Mouse (Mus musculus): ENCODE measurements around the gene Thrb. TPM values are rescaled to one million over a fixed set of nuclear protein-coding genes. Genes with fewer than 3 reads are reported as not detected.

Gene Thrb
- polyA plus RNA-seq, 1 experiment from 2014 or later, result 1.0 TPM

DNA sequence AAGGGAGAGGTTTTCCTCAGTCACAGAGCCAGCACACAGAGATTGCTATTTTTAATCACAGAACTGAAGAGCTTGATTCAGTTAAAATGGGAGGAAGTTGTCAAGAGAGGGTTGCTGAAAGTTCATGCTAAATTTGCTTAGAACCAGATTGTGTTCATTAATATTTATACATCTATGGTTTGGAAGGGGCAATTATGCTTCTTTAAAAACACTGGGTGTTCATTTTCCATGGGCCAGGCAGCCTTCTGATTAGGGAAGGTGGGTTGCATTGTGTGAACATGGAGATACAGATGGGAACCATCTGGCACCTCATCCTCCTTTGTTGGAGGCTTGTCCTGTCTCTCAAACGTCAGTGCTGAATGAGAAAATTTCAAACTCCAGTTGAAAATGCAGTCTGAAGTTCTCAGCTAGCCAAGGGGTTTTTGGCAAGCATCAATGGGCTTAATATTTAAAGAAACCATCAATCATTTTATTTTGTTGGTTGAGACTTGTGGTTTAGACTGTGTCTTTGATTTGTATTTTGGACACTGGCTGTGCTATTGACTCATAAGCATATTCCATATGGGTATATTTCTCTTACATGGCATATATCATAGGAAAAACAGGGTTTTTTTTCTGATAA, 62.9 kb downstream of the Thrb start:
- Histone ChIP-seq H3K27me3 (ENCODE audit: control insufficient read depth, insufficient read depth, low read length) (no peaks in the 10 kb centered on the region), H3K27ac (replicated peaks; ENCODE audit: low read depth, low read length) (no peak overlapping the region), H3K9me3 (replicated peaks; ENCODE audit: control insufficient read depth, low read length) (no peaks in the 10 kb centered on the region), H3K9ac (replicated peaks; ENCODE audit: low read length) (no peak overlapping the region), H3K4me2 (ENCODE audit: low read depth, low read length) (no peak overlapping the region), H3K36me3 (replicated peaks; ENCODE audit: control insufficient read depth, insufficient read depth, low read depth, low read length) (no peaks in the 10 kb centered on the region), H3K4me3 (ENCODE audit: low read depth, low read length) (no peak overlapping the region), H3K4me1 (ENCODE audit: control insufficient read depth, insufficient read depth, low read length) (no peaks in the 10 kb centered on the region)
- DNase-seq (ENCODE audit: low spot score) (no peak), ATAC-seq (replicated peaks; ENCODE audit: insufficient number of reproducible peaks, low FRiP score, low TSS enrichment, low read depth) (no peak)
- 36% methylated on average over 1 of the region's 1 CpGs for WGBS

DNA sequence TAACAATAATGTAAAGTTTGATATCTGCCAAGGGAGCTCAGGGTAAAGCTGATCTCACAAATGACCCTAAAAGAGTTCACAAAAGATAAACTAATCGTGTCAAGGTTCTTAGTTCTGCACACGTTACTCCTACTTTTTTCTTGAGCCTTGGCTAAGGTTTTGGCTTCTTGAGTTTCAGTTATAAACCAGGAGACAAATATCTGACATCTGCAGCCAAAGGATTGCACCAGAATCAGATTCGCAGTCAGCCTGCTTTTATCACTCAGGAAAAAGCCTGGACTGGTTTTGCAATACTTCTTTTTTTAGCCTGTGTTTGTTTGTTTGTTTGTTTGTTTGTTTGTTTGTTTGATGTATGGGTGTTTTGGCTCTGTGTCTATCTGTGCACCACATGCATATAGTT, 64.5 kb downstream of the Thrb start:
- 76% methylated on average over 3 of the region's 3 CpGs for WGBS
- Histone ChIP-seq H3K27ac (replicated peaks; ENCODE audit: low read depth, low read length) (no peak overlapping the region), H3K4me1 (ENCODE audit: control insufficient read depth, insufficient read depth, low read length) (no peaks in the 10 kb centered on the region), H3K9me3 (replicated peaks; ENCODE audit: control insufficient read depth, low read length) (no peaks in the 10 kb centered on the region), H3K4me2 (ENCODE audit: low read depth, low read length) (no peak overlapping the region), H3K4me3 (ENCODE audit: low read depth, low read length) (no peak overlapping the region), H3K9ac (replicated peaks; ENCODE audit: low read length) (no peak overlapping the region), H3K27me3 (ENCODE audit: control insufficient read depth, insufficient read depth, low read length) (no peaks in the 10 kb centered on the region), H3K36me3 (replicated peaks; ENCODE audit: control insufficient read depth, insufficient read depth, low read depth, low read length) (no peaks in the 10 kb centered on the region)
- DNase-seq (ENCODE audit: low spot score) (no peak), ATAC-seq (replicated peaks; ENCODE audit: insufficient number of reproducible peaks, low FRiP score, low TSS enrichment, low read depth) (no peak)

DNA sequence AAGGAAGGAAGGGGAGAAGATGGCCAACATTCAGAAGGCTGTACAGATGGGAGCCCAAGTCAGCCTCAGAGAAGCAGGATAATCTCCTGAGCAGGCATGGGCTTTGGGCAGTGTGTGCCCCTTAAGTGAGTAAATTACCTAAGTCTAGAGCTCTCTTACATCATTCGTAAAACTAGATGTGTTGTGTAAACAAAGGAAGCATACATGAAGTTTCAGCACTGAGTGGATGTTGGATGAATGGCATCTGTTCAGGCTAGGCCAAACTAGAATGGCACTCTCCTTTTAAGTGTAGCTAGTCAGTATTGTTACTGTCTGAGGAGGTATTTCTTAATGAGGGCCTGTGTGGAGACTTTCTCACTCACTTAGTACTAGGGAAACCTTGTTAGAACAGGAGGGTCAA, 66.8 kb downstream of the Thrb start:
- Histone ChIP-seq H3K4me3 (ENCODE audit: low read depth, low read length) (no peak overlapping the region), H3K9me3 (replicated peaks; ENCODE audit: control insufficient read depth, low read length) (no peaks in the 10 kb centered on the region), H3K36me3 (replicated peaks; ENCODE audit: control insufficient read depth, insufficient read depth, low read depth, low read length) (no peaks in the 10 kb centered on the region), H3K27me3 (ENCODE audit: control insufficient read depth, insufficient read depth, low read length) (no peaks in the 10 kb centered on the region), H3K4me2 (ENCODE audit: low read depth, low read length) (no peak overlapping the region), H3K9ac (replicated peaks; ENCODE audit: low read length) (no peak overlapping the region), H3K27ac (replicated peaks; ENCODE audit: low read depth, low read length) (no peak overlapping the region), H3K4me1 (ENCODE audit: control insufficient read depth, insufficient read depth, low read length) (no peaks in the 10 kb centered on the region)
- WGBS, result 58% methylated on average over 1 of the region's 1 CpGs
- DNase-seq (ENCODE audit: low spot score) (no peak), ATAC-seq (replicated peaks; ENCODE audit: insufficient number of reproducible peaks, low FRiP score, low TSS enrichment, low read depth) (no peak)

DNA sequence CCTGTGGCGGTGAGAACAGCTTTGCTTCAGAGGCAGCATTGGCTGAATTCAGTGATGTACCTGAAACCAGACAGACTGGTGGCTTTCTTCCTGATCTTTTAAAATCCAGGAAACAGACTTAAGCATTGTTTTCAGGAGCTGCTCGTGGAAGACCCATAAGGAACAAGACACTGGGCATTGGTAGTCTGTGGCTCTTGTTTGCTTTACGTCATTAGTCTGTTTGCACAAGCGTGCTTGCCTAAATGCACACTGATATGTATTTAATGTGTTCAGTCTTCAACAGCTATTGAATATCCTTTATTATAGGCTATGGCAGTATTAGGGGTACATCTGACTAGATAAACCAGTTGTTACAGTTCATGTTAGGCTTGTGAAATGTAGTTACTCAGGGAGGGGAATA, 67.8 kb downstream of the Thrb start:
- Histone ChIP-seq H3K27ac (replicated peaks; ENCODE audit: low read depth, low read length) (no peak overlapping the region), H3K27me3 (ENCODE audit: control insufficient read depth, insufficient read depth, low read length) (no peaks in the 10 kb centered on the region), H3K4me3 (ENCODE audit: low read depth, low read length) (no peak overlapping the region), H3K4me2 (ENCODE audit: low read depth, low read length) (no peak overlapping the region), H3K9me3 (replicated peaks; ENCODE audit: control insufficient read depth, low read length) (no peaks in the 10 kb centered on the region), H3K36me3 (replicated peaks; ENCODE audit: control insufficient read depth, insufficient read depth, low read depth, low read length) (no peaks in the 10 kb centered on the region), H3K4me1 (ENCODE audit: control insufficient read depth, insufficient read depth, low read length) (no peaks in the 10 kb centered on the region), H3K9ac (replicated peaks; ENCODE audit: low read length) (no peak overlapping the region)
- ATAC-seq (replicated peaks; ENCODE audit: insufficient number of reproducible peaks, low FRiP score, low TSS enrichment, low read depth), result no peak
- WGBS, result 84% methylated on average over 4 of the region's 4 CpGs
- DNase-seq (ENCODE audit: low spot score), result no peak

DNA sequence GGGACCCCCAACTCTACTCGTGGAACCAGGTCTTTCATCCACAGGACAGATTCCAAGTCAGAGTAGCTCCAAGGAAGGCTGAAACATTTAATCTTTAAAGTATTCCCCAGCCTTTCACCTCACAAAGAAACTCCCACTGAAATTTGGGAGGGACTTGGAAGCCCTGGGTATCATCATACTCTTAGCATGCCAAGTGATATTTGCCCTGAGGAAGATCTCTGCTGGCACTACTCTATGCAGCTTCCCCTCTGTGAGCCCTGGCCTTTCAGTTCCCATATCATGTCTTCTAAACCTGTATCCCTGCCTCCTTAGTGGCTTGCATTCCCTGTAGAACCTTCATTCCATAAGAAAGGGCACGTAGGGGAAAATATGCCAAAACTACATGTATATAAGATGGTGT, 68.8 kb downstream of the Thrb start:
- 87% methylated on average over 2 of the region's 2 CpGs for WGBS
- no peak for ATAC-seq (replicated peaks; ENCODE audit: insufficient number of reproducible peaks, low FRiP score, low TSS enrichment, low read depth)

DNA sequence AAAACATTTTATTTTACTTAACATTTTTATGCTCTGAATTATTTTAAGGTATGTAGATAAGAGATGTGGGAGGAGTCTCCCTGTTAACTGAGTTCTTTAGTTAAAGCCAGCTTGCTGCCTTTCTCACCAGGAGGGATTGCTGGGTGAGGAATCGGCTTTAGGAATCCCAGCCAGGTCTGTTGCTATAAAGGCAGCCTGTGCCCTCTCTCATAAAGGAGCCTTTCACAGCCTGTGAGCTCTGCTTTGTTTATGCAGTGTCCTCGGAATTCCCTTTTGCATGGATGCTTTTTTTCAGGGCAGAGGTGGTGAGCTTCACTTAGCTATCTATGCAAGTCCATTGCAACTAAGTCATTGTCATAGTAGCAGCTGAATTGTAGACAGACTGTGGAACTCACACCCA, 71.0 kb downstream of the Thrb start:
- Histone ChIP-seq H3K4me2 (ENCODE audit: low read depth, low read length) (no peak overlapping the region), H3K9ac (replicated peaks; ENCODE audit: low read length) (no peak overlapping the region), H3K36me3 (replicated peaks; ENCODE audit: control insufficient read depth, insufficient read depth, low read depth, low read length) (no peaks in the 10 kb centered on the region), H3K4me3 (ENCODE audit: low read depth, low read length) (no peak overlapping the region), H3K9me3 (replicated peaks; ENCODE audit: control insufficient read depth, low read length) (no peaks in the 10 kb centered on the region), H3K27me3 (ENCODE audit: control insufficient read depth, insufficient read depth, low read length) (no peaks in the 10 kb centered on the region), H3K4me1 (ENCODE audit: control insufficient read depth, insufficient read depth, low read length) (no peaks in the 10 kb centered on the region), H3K27ac (replicated peaks; ENCODE audit: low read depth, low read length) (no peak overlapping the region)
- 3% methylated on average over 2 of the region's 2 CpGs for WGBS
- DNase-seq (ENCODE audit: low spot score), result no peak
- ATAC-seq (replicated peaks; ENCODE audit: insufficient number of reproducible peaks, low FRiP score, low TSS enrichment, low read depth), result no peak

More for the DNA sequence above, 68.8 kb downstream of the Thrb start:
- Histone ChIP-seq H3K27ac (replicated peaks; ENCODE audit: low read depth, low read length) (no peak overlapping the region), H3K4me1 (ENCODE audit: control insufficient read depth, insufficient read depth, low read length) (no peaks in the 10 kb centered on the region), H3K27me3 (ENCODE audit: control insufficient read depth, insufficient read depth, low read length) (no peaks in the 10 kb centered on the region), H3K9ac (replicated peaks; ENCODE audit: low read length) (no peak overlapping the region), H3K9me3 (replicated peaks; ENCODE audit: control insufficient read depth, low read length) (no peaks in the 10 kb centered on the region), H3K4me2 (ENCODE audit: low read depth, low read length) (no peak overlapping the region), H3K36me3 (replicated peaks; ENCODE audit: control insufficient read depth, insufficient read depth, low read depth, low read length) (no peaks in the 10 kb centered on the region), H3K4me3 (ENCODE audit: low read depth, low read length) (no peak overlapping the region)
- DNase-seq (ENCODE audit: low spot score), result no peak

DNA sequence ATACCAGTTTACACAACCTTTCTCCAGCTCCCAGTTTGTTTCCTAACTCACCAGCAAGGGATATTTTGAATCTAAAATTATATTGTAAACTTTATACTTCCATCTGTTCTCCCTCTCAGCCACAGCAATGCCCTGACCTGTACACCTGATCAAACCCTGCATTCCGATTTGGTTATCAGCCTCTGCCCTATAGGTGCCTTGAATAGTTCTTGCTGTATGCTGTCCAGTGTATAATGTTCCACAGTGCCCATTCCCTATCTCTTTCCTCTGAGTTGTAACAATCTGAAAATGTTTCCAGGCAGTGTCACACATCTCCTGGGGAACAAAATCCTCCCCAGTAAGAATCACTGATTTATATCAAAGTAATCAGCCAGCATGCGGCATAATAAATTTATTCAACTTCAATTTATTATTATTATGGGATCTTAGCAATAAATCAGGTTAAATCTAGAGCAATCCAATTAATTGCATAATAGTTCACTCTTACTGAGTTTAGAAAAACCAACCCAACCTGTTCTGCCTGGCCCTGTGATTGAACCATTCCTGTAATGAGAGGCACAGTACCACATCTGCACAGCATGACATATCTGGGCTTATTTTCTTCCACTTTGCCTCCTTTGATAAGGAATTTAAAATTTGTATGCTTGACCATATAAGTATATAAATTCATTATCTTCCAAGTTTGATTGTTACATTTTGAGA, 73.2 kb downstream of the Thrb start:
- Histone ChIP-seq H3K4me1 (ENCODE audit: control insufficient read depth, insufficient read depth, low read length) (no peaks in the 10 kb centered on the region), H3K9ac (replicated peaks; ENCODE audit: low read length) (no peak overlapping the region), H3K9me3 (replicated peaks; ENCODE audit: control insufficient read depth, low read length) (no peaks in the 10 kb centered on the region), H3K27me3 (ENCODE audit: control insufficient read depth, insufficient read depth, low read length) (no peaks in the 10 kb centered on the region), H3K27ac (replicated peaks; ENCODE audit: low read depth, low read length) (no peak overlapping the region), H3K4me3 (ENCODE audit: low read depth, low read length) (no peak overlapping the region), H3K4me2 (ENCODE audit: low read depth, low read length) (no peak overlapping the region), H3K36me3 (replicated peaks; ENCODE audit: control insufficient read depth, insufficient read depth, low read depth, low read length) (no peaks in the 10 kb centered on the region)
- DNase-seq (ENCODE audit: low spot score) (no peak), ATAC-seq (replicated peaks; ENCODE audit: insufficient number of reproducible peaks, low FRiP score, low TSS enrichment, low read depth) (no peak; the same call in 1 of the 2 replicates)
- 78% methylated on average over 2 of the region's 2 CpGs for WGBS

DNA sequence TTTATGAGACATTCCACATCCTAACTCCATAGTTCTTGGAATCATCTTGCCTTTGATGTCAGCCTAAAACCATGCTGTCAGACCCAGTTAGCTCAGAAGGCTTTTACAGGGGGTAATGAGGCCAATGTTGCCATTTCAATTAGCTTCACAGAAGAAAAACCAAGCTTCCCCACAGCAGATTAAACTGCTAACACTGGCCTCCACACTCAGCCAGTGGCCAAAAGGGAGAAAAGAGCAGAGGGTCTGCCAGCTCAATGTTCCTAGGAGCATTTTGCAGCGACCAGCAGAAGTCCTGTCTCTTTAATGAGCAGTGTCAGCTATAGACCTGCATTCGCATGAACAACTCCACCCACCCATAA, 73.7 kb downstream of the Thrb start:
- H3K4me2 ChIP-seq (ENCODE audit: low read depth, low read length), result no peak overlapping the region
- H3K36me3 ChIP-seq (replicated peaks; ENCODE audit: control insufficient read depth, insufficient read depth, low read depth, low read length), result no peaks in the 10 kb centered on the region
- no peak overlapping the region for H3K27ac ChIP-seq (replicated peaks; ENCODE audit: low read depth, low read length)
- no peak for DNase-seq (ENCODE audit: low spot score)
- no peak overlapping the region for H3K4me3 ChIP-seq (ENCODE audit: low read depth, low read length)
- 65% methylated on average over 2 of the region's 2 CpGs for WGBS
- H3K9me3 ChIP-seq (replicated peaks; ENCODE audit: control insufficient read depth, low read length), result no peaks in the 10 kb centered on the region
- H3K9ac ChIP-seq (replicated peaks; ENCODE audit: low read length), result no peak overlapping the region
- ATAC-seq (replicated peaks; ENCODE audit: insufficient number of reproducible peaks, low FRiP score, low TSS enrichment, low read depth), result no peak
- H3K4me1 ChIP-seq (ENCODE audit: control insufficient read depth, insufficient read depth, low read length), result no peaks in the 10 kb centered on the region
- no peaks in the 10 kb centered on the region for H3K27me3 ChIP-seq (ENCODE audit: control insufficient read depth, insufficient read depth, low read length)
